ENCODE assay signal across 9 mouse cellular contexts in genomic region chr12:83150030-83150429, GRCm38 (mm10).
DNase-seq lines count a peak whose midpoint lies in the region.
"Had no signal": no experiment of that assay in that cellular context is flagged by ENCODE, and none has a peak within 500 bp of the region (broad histone marks: within the 10 kb centered on the region; RNA-seq: fewer than 3 reads in every experiment).

No protein-coding gene starts in this region.

- peak; percentile 32 to 46 for DNase-seq in adrenal gland, adult 18-20 months (ENCODE audit: low spot score in 2 of 2)
- peak; percentile 19 for DNase-seq in adrenal gland, adult 8-10 months
- peak; percentile 78 to 79 for DNase-seq in adrenal gland, postnatal 36 days
- no peak for DNase-seq in MN1 (ENCODE audit: low spot score)
- no peak for DNase-seq in layer of hippocampus, postnatal 10 days (ENCODE audit: low spot score in 2 of 2)
- no peak for DNase-seq in urinary bladder, adult 18-20 months (ENCODE audit: low spot score in 2 of 2)
- DNase-seq: cerebellum, adult 2 months; gastrocnemius, postnatal 10 days; heart, adult 18-20 months had no signal

Comparison
In these comparisons a context has a peak if more than half of its experiments do, and no peak if none do; other contexts are left out.
1. DNase-seq: peak in adrenal gland, adult 18-20 months (2 of 2), adrenal gland, adult 8-10 months (single experiment) and adrenal gland, postnatal 36 days (2 of 2); none in MN1 (single experiment), layer of hippocampus, postnatal 10 days (0 of 2) and urinary bladder, adult 18-20 months (0 of 2).